Mouse (Mus musculus) heart, adult 11 months (tissue): ENCODE measurements at regions not wholly inside any gene's neighbourhood (a gene's known extent, or its start where the extent isn't known, plus 50 kb on each side); places are given as distances from the start of the nearest gene placed in this dataset.

ENCODE experiments used
- DNase-seq: peaks from one replicate; pipeline ENCODE4 v3.0.0; 2022

GRCm38 (mm10) chr12:77088452-77088851 is 126.5 kb upstream of the Max start:
- peak; percentile 81 for DNase-seq

- DNase-seq, result peak; percentile 14
Measured at GRCm38 (mm10) chr12:77086931-77087330, 124.9 kb upstream of the Max start.

- DNase-seq, result no peak
Measured at GRCm38 (mm10) chr12:77085894-77086293, 123.9 kb upstream of the Max start.

- DNase-seq, result peak; percentile 72
Measured at GRCm38 (mm10) chr12:77085244-77085643, 123.2 kb upstream of the Max start.

- peak; percentile 23 for DNase-seq
Measured at GRCm38 (mm10) chr12:77084744-77085143, 122.7 kb upstream of the Max start.

GRCm38 (mm10) chr12:77084343-77084742 is 122.3 kb upstream of the Max start:
- DNase-seq, result no peak

GRCm38 (mm10) chr12:77083760-77084159 is 121.8 kb upstream of the Max start:
- DNase-seq, result peak; percentile 49

GRCm38 (mm10) chr12:77081774-77082173 is 119.8 kb upstream of the Max start:
- DNase-seq, result peak; percentile 33

- peak; percentile 27 for DNase-seq
Measured at GRCm38 (mm10) chr12:77079481-77079880, 117.5 kb upstream of the Max start.

- no peak for DNase-seq
Measured at GRCm38 (mm10) chr12:77076678-77077077, 114.7 kb upstream of the Max start.

GRCm38 (mm10) chr12:77074602-77075001 is 112.6 kb upstream of the Max start:
- no peak for DNase-seq

GRCm38 (mm10) chr12:77071700-77072099 is 109.7 kb upstream of the Max start:
- DNase-seq, result no peak

- no peak for DNase-seq
Measured at GRCm38 (mm10) chr12:77067938-77068337, 105.9 kb upstream of the Max start.

- no peak for DNase-seq
Measured at GRCm38 (mm10) chr12:77067115-77067514, 105.1 kb upstream of the Max start.

- no peak for DNase-seq
Measured at GRCm38 (mm10) chr12:77065645-77066512, 103.9 kb upstream of the Max start.

GRCm38 (mm10) chr12:77064048-77064447 is 102.0 kb upstream of the Max start:
- no peak for DNase-seq

- DNase-seq, result peak; percentile 84
Measured at GRCm38 (mm10) chr12:77061562-77061847, 99.5 kb upstream of the Max start.

GRCm38 (mm10) chr12:77060766-77061561 is 99.0 kb upstream of the Max start:
- DNase-seq, result peak; percentile 92

- peak; percentile 98 for DNase-seq
Measured at GRCm38 (mm10) chr12:77060060-77060695, 98.2 kb upstream of the Max start.

- no peak for DNase-seq
Measured at GRCm38 (mm10) chr12:77059679-77060059, 97.7 kb upstream of the Max start.

GRCm38 (mm10) chr12:77058596-77059190 is 96.7 kb upstream of the Max start:
- peak; percentile 80 for DNase-seq

GRCm38 (mm10) chr12:77056748-77057370 is 94.9 kb upstream of the Max start:
- peak; percentile 92 for DNase-seq

GRCm38 (mm10) chr12:77054700-77055099 is 92.7 kb upstream of the Max start:
- DNase-seq, result no peak
